Mouse (Mus musculus): ENCODE results near the gene Rbm38.

GRCm38 (mm10) chr2:173019322-173019721, 976 bp upstream of the Rbm38 start:
- no peak for TF ChIP-seq CTCF (IDR thresholded peaks at IDR 0.05; ENCODE audit: control insufficient read depth, insufficient read depth, low read length)
- TF ChIP-seq POLR2A (IDR thresholded peaks at IDR 0.05; ENCODE audit: borderline replicate concordance, control insufficient read depth, low read depth, low read length) = no peak

Data from bone marrow, adult 2 months (tissue).